Mouse (Mus musculus): ENCODE results near the gene Ctrb1.
A peak's percentile ranks its signal among the peaks of the same experiment; 100 is the strongest.

DNA sequence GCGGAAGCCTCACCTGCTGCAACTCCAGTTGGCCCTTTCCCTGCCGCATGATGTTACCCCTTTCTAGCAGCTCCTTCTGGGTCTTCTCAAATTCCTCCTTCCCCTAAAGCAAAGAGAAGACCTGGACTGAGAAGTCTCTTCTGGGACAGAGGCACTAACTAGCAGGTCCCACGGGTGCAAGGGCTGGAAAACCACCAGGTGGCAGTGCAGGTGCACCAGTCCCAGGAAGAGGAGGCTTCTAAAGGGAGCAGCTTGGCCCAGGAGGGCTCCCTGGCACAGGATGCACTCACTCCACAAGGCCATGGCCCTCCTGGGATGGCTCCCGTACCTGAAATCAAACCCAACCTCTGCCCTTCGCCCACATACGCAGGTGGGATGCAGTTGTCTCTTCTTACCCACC is 21.8 kb upstream of the Ctrb1 start:
- TF ChIP-seq CTCF (IDR thresholded peaks at IDR 0.05; ENCODE audit: borderline replicate concordance, insufficient read depth, low read depth, low read length) (peak; percentile 98), POLR2A (IDR thresholded peaks at IDR 0.05; ENCODE audit: borderline replicate concordance, insufficient read depth, low read length) (no peak)

Data from cerebellum, adult 2 months (tissue).